Mouse (Mus musculus) lung, adult 2 months (tissue): ENCODE data around the gene S100pbp.

Source experiments
- CTCF ChIP-seq: fragments of 200-500 bp; IDR thresholded peaks from 2 replicates; pipeline ENCODE4 v1.5.1; 2011; ENCODE audit warnings: mild to moderate bottlenecking, low read length, control low read depth; ENCODE audit not compliant: insufficient read depth
- POLR2A ChIP-seq: fragments of 200-500 bp; IDR thresholded peaks from 2 replicates; pipeline ENCODE4 v1.6.1; 2011; ENCODE audit warnings: low read depth, mild to moderate bottlenecking, control low read depth, low read length, borderline replicate concordance; ENCODE audit errors: extremely low read depth

- TF ChIP-seq CTCF (no peak), POLR2A (no peak)
Measured at GRCm38 (mm10) chr4:129122107-129122506, 67.4 kb downstream of the S100pbp start.
